Mouse (Mus musculus): Measurements from ENCODE around the gene Slamf1.

Gene Slamf1

GRCm38 (mm10) chr1:171766898-171767297 lies at the start of gene Slamf1:
Gene Slamf1 (plus strand): TSS chr1:171767127.
- no peak for DNase-seq

DNA sequence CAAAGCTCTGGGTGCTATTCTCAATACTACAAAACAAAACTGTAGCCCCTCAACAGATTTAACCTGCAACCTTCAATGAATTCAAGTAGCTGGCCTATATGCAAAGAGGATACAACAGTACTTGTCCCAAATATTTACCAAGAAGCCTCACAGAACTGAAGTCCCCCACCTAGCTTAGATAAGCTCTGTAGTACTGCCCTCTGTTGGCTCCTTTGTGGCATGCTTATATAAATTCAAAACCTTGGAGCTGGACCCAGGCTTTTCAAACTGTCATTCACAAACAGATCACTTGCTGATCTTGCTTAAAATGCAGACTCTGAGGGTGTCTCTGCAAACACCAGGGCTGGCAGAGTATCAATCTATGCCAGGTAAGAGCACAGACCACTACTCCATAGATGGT lies 35.7 kb upstream of the Slamf1 start:
- no peak for DNase-seq

- no peak for DNase-seq
These were observed 32.0 kb upstream of the Slamf1 start for GRCm38 (mm10) chr1:171734898-171735297.

DNA sequence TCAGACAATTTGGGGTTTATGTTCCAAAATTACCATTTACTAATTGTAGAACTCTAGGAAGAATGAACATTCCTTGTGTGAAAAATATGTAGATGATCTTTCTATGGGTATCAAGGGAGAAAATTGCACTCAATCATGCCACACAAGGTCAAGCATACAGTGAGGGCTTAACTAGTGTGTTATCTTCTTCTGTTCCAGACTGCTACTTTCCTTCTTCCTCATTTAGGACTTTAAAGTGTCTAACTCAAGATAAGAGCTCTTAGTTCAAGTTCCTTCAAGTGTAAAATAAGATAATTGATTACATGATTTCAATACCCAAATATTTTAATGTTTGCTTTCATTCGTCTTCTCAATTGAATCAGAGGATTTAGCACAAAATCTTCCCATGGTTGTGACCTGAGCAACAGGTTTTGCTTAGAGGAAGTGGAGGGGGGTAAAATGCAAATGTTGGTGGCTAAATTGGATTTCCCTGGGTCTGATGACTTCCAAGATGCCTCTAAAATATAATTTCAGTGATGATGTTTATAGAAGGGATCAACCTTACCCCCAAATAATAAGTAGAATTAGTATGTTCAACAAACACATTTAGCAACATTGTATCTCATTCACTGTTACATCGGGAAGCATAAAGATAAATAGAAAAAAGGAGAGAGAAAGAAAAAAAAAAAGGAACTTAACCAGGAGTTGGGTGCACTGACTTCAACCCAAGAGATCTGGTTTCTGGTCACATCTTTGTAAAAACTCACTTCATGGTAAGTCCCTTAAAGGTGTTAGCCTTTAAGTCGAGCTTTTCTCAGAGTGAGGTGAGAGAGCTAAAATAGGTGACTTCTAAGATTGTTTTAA lies 18.6 kb upstream of the Slamf1 start:
- DNase-seq: no peak

DNA sequence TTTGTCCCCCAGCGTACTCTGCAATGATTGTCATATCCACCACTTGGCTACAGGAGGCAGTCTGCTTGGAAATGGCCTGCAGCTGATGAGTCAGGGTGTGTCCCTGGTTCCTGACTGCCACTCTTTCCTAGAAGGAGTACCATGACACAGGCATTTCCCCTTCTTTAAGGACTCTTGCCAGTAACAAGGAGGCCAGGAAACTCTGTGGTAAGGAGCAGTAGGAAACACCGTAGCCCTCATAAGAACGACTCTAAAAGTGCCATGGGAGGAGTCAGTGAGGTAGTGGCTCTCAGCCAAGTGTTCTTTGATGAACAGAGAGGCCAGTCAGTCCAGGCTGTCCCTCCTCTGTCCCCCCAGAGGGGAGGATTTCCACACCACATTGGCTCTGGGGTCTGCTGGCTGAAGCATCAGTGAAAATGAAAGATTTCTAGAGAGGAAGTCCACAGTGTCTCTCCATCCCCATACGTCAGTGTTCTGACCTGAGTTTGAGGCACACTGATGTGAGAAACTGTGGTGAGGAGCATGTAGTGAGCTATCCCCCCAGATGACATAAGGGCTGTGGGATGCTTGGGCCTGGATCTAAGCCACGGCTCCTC lies 5.0 kb upstream of the Slamf1 start:
- no peak for DNase-seq

DNA sequence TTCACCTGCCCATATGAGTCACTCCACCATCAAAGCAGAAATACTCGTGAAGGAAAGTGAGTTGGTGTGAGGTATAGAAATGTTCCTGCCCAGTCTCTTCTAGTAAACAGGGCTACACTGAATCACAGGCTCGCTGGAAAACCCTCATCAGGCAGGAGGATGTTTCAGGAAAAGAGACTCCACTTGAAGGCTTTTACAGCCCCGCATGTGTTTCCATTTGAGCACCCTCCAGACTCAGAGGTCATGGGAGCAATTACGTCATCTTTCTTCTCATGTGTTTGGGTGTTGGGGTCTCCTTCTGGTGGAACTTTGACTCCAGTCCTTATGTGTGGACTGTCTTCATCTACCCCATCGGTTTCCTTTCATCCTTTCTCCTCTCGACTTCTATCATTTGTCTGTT lies 4.1 kb downstream of the Slamf1 start:
- no peak for DNase-seq

DNA sequence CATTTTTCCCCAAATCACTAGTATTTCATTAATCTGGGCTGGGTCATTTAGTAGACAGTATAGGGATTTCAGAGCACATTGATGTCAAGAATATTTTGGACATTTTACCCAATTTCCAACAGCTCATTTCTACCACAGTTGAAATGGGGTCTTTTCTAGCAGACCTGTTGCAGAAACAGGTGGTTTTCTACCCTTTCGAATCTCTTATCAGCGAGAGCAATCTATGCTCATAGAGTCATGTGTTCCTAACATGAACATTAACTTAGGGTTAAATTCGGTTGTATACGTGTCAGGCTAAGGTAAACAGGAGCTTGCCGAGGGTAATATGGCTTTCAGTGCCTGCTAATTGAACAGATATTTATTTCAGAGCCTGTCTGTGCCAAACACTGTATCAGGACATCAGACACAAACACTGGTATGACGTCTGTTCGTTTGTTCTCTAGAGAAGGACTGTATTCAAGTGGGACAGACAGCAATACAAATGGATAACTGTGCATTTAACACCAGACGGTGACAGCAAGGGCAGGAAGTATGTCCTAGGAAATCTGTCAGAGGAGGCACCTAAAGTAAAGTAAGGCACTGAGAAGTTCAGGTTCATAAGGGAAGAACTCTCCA lies 5.3 kb downstream of the Slamf1 start:
- DNase-seq: no peak

DNA sequence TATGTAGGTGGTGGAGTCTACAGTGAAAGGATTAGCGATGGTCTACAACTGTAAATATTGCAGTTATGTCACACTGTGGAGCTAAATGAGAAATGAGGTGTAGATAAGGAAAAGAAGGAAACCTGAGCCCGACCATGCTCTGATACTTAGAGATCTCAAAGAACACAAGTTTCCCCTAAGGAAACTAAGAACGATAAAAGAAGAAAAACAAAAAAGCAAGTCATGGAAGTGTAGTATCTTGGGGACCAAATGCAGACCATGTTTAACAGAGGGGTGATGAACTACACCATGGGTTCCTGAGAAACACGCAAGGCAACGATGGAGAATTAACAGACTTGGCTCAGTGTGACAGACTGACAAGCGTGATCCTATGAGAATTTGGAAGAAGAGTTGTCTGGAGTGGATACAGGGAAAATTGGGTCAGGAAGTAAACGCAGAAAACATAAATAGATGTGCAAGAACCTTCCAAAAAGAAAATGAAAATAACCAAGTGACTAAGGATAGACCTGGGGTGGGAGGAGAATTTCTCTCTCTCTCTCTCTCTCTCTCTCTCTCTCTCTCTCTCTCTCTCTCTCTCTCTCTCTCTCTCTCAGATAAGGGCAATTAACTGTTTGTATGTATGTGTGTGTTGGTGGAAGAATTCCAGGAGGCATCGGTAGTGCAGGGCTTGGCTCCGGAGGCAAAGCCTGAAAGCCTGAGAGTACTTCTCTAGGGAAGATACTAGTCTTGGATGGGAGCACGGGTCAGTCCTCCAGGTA lies 6.5 kb downstream of the Slamf1 start:
- no peak for DNase-seq

GRCm38 (mm10) chr1:171774266-171774665 lies 7.3 kb downstream of the Slamf1 start:
- no peak for DNase-seq

- DNase-seq: no peak
These were observed 7.8 kb downstream of the Slamf1 start for GRCm38 (mm10) chr1:171774678-171775077.

GRCm38 (mm10) chr1:171775781-171776180 lies 8.9 kb downstream of the Slamf1 start:
- DNase-seq: peak; percentile 71

DNA sequence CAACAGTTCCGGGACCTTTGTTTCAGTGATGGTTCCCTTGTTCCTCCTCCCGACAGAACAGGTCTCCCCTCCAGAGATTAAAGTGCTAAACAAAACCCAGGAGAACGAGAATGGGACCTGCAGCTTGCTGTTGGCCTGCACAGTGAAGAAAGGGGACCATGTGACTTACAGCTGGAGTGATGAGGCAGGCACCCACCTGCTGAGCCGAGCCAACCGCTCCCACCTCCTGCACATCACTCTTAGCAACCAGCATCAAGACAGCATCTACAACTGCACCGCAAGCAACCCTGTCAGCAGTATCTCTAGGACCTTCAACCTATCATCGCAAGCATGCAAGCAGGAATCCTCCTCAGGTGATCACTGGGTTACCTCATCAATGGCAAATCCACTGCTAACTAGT lies 10.1 kb downstream of the Slamf1 start:
- DNase-seq: no peak

DNA sequence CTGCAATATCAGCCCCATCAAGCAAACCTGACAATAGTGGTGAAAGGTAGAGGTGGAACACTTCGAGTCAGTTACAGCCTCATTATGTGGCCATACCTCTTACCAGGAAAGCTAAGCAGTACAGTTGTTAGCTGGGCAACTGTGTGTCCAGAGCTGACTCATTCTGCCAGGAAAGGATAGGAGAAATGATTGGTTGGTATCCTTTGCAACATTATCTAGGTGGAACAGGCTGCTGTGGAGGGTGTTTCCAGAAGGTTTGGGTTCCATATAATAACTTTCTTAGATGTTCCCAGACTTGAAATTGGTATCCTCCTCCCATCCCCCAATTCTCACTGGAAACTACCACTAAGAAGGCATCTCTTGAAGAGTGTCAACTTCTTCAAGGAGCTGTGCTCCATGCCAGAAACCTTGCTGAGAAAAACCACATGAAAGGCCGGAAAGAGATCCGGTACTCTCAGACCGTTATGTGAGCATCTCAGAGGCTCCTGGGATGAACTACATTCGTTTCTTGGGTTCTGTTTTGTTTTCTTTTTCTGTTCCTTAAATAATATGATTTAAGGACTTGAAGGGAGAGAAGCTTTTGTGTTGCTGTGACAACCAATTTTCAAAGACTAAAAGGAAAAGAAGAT lies 15.5 kb downstream of the Slamf1 start:
- no peak for DNase-seq

- DNase-seq: no peak
These were observed 18.9 kb downstream of the Slamf1 start for GRCm38 (mm10) chr1:171785871-171786270.

DNA sequence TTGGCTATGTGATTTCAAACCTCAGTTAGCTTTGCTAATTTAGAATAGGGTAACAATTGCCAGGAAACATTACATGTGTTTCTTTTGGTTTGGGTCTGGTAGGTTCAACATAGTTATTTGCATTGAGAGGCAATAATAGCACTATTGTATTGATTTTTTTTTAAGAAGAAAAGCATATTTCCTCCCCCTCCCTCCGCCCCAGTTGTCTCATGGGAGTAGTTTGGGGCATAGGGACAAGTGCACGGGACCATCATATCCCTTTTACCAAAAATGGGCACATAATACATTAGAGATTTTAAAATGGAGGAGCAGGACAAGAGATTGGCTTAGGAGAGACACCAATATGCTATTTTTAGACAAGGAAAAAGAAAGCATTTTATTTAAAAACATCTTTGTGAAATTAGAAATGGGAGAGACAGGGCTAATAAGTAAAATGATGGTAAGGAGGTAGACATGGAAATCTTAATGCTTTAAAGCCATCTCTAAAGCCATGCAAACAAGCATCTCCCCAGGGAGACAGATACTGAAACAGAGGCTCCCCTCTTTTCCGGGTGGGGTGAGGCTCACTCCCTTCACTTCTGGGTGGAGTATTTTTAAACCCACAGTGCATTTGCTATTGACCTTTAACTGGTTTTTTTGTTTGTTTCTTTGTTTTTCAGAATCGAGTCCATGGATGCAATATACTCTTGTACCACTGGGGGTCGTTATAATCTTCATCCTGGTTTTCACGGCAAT lies 20.5 kb downstream of the Slamf1 start:
- no peak for DNase-seq

GRCm38 (mm10) chr1:171788461-171789283 lies 21.7 kb downstream of the Slamf1 start:
- peak; percentile 62 for DNase-seq

GRCm38 (mm10) chr1:171789407-171789806 lies 22.5 kb downstream of the Slamf1 start:
- no peak for DNase-seq

DNA sequence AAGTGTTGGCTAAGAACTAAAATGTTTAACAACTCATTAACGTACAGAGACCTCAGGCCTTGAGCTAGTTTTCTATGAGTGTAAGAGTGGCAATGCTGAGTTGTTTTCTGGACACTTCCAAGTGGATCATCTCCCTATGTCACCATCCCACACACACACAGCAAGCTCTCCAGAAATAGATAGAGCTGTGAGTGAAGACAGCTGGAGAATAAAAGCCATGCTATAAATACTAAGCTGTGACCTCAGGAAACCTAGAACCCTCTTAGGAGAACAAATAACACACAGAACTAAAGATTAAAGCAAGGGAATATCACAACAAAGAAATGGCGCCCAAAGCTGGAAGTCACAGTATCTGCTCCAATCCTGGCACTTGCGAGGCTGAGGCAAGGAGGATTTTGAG lies 24.6 kb downstream of the Slamf1 start:
- DNase-seq: peak; percentile 59

DNA sequence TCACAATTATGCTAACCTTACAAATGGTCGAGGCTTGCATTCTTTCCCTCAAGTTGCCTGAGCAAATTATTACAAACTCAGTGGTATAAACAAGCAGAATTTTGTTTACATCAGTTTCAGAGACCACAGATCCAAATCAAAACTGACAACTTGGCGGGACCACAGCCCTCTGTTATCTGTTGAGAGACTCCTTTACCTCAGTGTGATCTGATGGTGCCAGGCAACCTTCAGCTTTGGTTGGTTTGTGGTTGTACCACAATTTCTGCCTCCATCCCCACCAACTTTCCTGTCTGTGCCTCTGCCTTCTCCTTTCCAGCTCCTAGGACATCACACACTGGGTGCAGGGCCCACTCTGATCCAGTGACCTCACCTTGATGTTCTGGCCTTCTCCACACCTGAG lies 29.3 kb downstream of the Slamf1 start:
- no peak for DNase-seq

DNA sequence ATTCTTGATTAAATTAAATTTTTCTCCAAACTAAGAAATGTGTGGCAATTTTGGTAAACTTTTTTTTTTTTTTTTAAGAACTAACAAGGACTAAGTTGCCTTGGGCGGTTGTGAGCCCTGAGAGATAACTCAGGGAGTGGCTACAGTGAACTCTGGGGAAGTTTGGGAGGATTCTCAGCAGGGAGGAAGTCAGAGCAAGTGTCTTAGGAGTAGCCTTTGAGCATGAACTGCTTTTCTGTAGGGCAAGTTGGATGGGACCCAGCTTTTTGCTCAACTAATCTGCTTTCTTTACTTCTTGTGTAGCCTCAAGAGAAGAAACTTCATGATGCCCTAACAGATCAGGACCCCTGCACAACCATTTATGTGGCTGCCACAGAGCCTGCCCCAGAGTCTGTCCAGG lies 30.9 kb downstream of the Slamf1 start:
- DNase-seq: no peak

DNA sequence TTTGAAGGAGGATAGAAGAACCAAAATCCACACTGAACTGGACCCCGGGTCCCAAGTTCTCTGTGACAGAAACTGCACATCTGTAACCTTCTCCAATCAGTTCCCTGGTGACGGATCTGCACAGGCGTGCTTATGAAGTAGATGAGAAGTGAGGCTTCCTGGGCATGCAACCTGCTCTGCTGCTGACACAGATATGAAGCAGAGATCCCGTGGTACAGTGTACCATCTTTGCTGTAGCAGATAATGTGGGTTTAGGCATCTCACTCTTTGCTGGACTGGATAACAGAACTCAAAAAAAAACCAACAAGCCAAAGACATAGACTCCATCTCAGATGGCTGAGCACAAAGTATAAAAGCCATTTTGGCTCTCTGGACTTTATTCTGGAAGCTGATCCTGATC lies 32.7 kb downstream of the Slamf1 start:
- no peak for DNase-seq
